Mouse (Mus musculus): ENCODE measurements around the gene Chrna5. TPM values are rescaled to one million over a fixed set of nuclear protein-coding genes. Genes with fewer than 3 reads are reported as not detected.
"Not testable (repeated sequence)": the region's sequence is repeated elsewhere in the genome, so short reads cannot be mapped to it uniquely, and the experiment has no call there.

The Chrna5 gene
- polyA plus RNA-seq (2012; rRNA removed): 0.03 and 0.10 TPM in 2 replicates

DNA sequence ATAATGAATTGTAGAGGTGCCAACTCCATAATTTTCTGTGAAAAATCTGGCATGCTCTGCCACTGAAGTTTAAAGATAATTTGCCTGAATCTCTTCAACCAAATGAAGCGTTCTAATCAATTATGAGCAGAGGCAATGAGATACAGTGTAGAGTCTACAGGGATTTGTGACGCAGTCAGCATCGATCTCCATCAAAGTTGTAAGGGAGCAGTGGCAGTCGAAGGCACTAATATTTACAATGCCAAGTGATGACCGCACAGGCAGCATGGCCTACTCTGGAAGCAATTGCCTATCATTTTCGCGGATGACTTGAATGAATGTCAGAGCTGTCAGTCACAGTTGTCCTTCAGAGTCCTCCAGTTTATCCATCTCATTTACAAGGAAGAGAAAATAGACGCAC, at the start of gene Chrna5:
TSS of gene Chrna5 (plus strand) at position 207 of the 400 bp plus-strand sequence.
- DNase-seq (ENCODE audit: low spot score): no peak

DNA sequence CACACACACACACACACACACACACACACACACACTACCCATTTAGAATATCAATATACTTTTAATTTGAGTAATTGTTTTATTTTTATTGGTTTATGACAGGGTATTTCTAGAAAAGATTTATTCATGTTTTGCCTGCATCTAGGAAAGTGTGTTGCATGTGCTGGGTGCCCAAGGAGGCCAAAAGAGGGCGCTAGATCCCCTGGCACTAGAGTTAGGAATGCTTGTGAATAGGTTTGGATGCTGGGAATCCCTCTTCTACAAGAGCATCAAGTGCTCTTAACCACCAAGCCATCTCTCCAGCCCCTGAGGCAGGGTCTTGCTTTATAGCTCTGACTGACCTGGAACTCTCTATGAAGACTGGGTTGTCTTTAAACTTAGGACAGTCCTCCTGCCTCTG, 48.9 kb upstream of the Chrna5 start:
- no peak for DNase-seq (ENCODE audit: low spot score)

DNA sequence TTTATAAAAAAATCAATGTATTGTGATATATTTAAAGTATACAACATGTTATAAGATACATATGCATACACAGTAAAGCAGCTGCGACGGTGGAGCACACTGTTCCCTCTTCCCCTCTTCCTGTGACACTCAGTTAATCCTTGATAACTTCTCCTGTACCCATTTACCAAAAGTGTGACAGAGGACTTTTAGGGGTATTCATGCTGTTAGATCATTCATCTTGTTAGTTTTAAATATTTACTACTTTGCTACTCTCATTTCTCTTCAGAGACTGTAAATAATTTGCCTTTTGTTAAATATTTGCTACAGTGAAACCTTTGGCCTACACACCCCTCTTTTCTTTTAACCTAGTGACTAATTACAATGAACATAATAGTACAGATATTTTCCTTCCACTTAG, 48.3 kb upstream of the Chrna5 start:
- no peak for DNase-seq (ENCODE audit: low spot score)

GRCm38 (mm10) chr9:54942071-54942470, 38.6 kb upstream of the Chrna5 start:
- no peak for DNase-seq (ENCODE audit: low spot score)

- no peak for DNase-seq (ENCODE audit: low spot score)
These were observed 36.2 kb upstream of the Chrna5 start for GRCm38 (mm10) chr9:54944467-54944866.

- DNase-seq (ENCODE audit: low spot score): no peak
These were observed 34.4 kb upstream of the Chrna5 start for GRCm38 (mm10) chr9:54946256-54946655.

GRCm38 (mm10) chr9:54949465-54949864, 31.2 kb upstream of the Chrna5 start:
- DNase-seq (ENCODE audit: low spot score): no peak

- not testable (repeated sequence) for DNase-seq (ENCODE audit: low spot score)
These were observed 30.5 kb upstream of the Chrna5 start for GRCm38 (mm10) chr9:54950162-54950561.

DNA sequence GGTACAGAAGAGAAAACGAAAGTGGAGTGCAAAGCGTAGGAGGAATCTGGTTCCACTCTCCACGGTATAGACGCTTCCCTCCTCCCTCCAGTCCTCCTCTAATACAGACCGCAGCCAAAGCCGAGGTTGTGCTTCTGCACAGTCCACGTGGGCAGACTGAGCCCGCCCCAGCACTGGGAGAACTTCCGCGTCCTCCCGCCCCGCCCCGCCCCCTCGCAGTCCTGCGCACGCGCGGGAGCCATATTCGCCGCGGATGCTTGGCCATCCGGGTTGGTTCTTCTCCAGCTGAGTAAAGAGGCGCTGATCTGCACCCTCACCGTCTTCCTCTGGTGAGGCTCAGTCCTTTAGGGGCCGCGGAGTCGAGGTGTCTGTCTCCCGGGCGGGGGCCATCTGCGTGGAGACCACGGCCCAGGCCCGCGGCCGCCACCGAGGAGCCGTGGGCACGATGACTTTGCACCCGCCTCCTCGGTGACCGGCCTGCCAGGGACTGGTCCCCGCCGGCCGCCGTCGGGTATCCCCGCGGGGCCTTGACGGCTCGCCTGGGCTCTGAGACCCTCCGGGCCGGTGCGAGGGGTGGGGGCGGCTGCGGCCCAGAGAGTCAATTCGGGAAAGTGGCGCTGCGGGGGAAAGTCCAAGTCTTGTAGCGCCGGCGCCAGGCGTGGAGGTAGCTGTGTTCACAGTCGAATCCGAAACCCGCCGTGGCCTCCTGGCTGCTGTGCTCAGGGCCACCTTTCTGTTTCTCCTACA, 29.9 kb upstream of the Chrna5 start, which contains the start of the genes Psma4 and AY074887:
TSS of gene Psma4 (plus strand) at position 216 of the 747 bp plus-strand sequence.
TSS of gene AY074887 (minus strand) at position 424 of the 747 bp plus-strand sequence.
- DNase-seq (ENCODE audit: low spot score): peak; percentile 86

DNA sequence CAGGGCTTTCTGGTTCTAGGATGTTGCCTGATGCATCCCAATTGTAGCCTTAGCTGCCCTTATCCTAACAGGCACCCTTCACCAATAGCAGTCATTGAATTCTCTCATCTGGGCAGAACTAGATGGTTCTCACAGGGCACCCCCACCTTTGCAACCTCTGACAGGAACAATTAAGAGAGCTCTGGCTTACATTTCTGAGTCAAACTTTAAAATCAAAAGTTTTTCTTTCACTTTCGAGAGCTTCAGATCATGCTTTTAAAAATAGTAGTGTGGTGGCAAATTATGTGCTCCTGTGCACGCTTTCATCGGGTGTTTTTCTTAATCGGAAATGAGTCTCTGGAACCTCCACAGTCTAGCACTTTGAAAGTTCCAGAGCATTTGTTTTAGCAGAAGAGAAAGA, 19.6 kb upstream of the Chrna5 start:
- DNase-seq (ENCODE audit: low spot score): no peak

DNA sequence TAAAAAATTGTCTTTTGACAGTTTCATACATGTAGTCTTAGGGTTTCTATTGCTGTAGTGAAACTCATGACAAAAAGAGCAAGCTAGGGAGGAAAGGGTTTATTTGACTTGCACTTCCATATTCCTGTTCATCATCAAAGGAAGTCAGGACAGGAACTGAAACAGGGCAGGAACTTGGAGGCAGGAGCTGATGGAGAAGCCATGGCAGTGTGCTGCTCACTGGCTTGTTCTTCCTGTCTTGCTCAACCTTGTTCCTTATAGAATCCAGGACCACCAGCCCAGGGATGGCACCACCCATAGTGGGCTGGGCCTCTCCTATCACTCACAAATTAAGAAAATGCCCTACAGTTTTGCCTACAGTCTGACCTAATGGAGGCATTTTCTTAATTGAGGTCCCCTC, 17.0 kb upstream of the Chrna5 start:
- no peak for DNase-seq (ENCODE audit: low spot score)

DNA sequence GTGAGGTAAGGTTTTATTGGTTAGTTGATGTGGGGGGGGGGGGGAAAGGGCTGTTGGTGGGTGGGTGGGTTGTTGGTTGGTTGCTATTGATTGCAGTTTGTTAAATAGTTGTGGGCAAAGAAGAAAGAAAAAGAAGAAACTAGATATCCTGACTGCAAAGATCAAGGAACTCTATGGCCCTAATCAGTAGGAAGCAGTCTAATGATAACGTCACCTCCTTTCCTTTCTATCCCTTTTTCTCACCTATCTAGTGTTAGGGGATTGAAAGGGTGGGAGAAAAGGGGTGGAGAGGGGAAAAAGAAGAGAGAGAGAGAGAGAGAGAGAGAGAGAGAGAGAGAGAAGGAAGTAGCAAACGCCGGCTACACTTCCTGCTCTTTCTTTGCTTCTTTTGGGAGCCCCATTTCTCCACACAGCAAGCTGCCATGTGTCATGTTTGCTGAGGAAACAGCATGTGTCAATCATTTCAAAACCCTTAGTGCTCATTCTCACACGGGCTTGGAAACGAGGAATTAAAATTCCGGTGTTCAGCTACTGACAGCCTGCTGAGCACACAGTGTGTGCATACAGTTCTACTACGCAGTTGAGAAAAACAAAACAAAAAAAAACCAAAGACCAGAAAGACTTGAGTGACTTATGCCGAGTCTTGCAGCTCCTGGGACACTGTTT, 10.6 kb upstream of the Chrna5 start:
- no peak for DNase-seq (ENCODE audit: low spot score)

DNA sequence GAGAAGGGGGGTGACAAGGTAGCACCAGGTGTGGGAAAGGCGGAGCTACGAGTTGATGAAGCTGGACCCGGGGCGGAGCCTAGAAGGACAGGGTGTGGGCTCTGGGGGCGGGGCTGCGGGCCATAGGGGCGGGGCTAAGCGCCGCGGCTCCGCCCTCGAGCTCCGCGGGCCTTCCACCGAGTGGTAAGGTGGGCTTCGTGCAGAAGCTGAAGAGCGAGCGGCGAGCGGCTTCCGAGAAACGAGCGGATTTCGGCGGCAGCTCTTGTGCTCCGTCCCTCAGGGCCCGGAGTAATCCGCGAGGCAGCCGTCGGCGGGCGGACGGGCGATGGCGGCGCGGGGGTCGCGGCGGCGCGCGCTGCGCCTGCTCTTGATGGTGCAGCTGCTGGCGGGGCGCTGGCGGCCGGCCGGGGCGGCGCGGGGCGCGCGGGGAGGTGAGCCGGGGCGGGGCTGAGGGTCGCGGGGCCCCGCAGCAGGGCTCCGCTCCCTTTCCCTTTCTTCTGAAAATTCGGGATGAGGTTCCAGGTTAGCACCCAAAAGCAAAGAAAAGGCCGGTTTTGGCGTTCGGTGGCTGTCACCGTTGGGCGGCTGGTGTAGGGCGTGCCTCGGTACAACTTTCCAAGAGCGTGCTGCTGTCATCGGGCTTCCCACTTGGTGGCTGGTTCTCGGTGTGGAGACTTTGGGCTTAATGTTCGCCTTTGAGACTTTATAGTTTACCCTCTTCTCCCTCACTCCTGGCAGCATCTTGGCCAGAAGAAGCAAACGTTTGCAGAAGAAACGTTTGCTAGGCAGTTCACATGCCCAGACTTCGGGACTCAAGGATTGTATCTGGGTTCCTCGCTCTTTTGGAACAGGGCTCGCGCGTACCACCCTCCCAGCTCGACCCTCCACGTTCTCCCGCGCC, 861 bp downstream of the Chrna5 start:
- DNase-seq (ENCODE audit: low spot score): no peak

DNA sequence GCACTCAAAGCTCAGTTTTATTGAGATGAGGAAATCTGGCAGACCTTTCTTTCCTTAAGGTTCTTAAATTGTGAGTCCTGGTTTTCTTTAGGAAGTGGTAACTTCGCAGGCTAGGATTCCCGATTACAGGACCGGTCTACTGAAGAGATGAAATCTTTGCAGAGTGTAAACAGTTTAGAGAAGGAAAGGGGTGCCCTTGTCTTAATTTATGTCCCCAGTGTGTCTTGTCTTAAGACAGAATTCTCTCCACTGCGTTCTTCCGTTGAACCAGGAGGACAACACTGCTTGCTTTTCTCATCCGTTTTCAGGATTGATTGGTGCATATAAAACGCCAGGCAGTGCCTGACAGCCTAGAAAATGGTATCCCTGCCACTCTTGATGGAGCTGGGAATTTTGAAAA, 1.7 kb downstream of the Chrna5 start:
- DNase-seq (ENCODE audit: low spot score): no peak

GRCm38 (mm10) chr9:54990362-54990761, 9.7 kb downstream of the Chrna5 start:
- no peak for DNase-seq (ENCODE audit: low spot score)

DNA sequence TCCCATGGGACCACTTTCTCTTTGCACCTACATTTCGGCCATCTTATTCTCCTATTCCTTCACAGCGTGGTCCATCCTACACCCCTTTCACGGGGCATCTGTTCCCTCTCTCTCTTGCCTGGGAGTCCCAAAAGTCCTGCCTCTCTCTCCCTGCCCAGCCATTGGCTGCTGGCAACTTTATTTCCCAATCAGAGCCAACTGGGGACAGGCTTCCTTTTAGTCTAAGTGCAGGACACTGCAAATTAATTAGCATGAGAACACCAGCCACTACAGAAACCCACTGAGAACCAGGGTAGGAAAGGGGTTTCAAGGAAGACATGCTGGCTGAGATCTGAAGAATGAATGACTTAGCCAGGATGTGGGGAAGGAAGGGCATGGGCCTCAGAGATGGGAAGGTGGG, 13.7 kb downstream of the Chrna5 start:
- no peak for DNase-seq (ENCODE audit: low spot score)

- no peak for DNase-seq (ENCODE audit: low spot score)
These were observed 15.0 kb downstream of the Chrna5 start for GRCm38 (mm10) chr9:54995645-54996044.

DNA sequence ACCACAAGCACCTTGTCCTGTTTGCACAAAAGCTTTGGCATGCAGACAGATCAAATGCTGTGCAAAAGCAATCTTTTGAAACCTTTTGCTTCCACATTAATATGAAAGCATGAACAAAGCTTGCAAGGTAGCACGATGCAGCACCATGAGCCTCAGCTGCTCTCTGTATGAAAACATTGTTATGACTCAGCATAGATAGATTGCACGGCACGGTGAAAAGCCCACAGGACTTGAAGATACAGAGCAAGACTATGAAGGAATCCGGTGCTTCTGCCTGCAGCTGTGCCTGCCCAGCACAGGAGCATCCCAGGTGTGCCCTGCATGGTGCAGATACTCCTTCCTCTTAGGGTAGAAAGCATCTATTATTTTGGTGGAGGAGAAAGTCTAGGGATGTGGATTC, 22.9 kb downstream of the Chrna5 start:
- DNase-seq (ENCODE audit: low spot score): no peak

- DNase-seq (ENCODE audit: low spot score): no peak
These were observed 29.0 kb downstream of the Chrna5 start for GRCm38 (mm10) chr9:55009692-55010091.

DNA sequence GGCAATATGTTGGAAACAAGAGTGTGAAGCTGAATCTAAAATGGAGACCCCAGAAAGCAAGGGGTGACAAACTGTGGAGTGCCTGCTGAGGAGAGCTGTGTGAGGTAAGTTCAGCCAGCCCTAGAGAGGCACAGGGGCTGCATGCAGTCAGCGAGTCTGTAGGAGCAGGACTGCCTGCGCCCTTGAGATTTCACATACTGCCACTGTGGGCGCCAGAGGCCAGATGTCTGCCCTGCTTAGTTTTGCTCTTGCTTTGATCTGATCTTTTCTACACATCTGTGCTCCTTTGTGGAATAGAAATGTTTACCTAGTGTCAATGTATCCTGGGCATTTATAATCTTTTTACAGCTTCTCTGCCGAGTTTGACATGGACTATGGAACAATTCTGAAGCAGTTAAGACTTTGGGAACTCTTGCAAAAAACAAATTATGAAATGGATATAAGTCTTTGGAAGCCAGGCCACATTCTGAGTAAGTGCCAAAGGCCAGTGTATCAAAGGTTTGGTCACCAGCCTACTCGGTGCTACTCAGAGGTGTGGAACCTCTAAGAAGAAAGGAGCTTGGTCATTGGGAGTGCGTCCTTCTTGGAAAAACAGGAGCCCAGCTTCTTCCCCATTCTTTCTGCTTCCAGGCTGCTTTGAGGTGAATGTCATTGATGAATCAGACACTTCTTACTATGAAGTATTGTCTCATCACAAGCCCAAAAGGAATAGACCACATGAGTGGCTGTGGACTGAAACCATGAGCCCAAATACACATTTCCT, 30.1 kb downstream of the Chrna5 start:
- no peak for DNase-seq (ENCODE audit: low spot score)

- no peak for DNase-seq (ENCODE audit: low spot score)
These were observed 36.2 kb downstream of the Chrna5 start for GRCm38 (mm10) chr9:55016926-55017325.

All from urinary bladder, adult 2 months (tissue).